Mouse (Mus musculus) left cerebral cortex, adult 18-20 months (tissue): ENCODE results near the gene Dok7. TPM values are rescaled to one million over a fixed set of nuclear protein-coding genes. Genes with fewer than 3 reads are reported as not detected.

ENCODE experiments used
- DNase-seq, 2 experiments: peaks; one replicate each; pipeline ENCODE4 v3.0.0; 2021 to 2022; ENCODE audit warnings: low spot score in 2 of 2, mixed read lengths in 1 of 2
- long read RNA-seq, 2 experiments: library from polyadenylated mRNA; stranded (forward); transcript quantifications; one replicate each; pipeline ENCODE4 v2.0.0; 2021
- total RNA-seq, 2 experiments: library from RNA; stranded (reverse); gene quantifications; 2 replicates each; pipeline ENCODE4 v1.2.3; 2021

The Dok7 gene
- total RNA-seq = 10 to 100 TPM; 24.7 to 26.6 TPM
- long read RNA-seq, experiment 1, transcript Dok7-203 (7 exons, 2,779 nt) = major isoform, 12 of 30 reads
- long read RNA-seq, experiment 1, partial matches to known transcripts = 12 of 30 reads
- long read RNA-seq, experiment 1, other reads (novel, unspliced or antisense) = 5 of 30 reads
- long read RNA-seq, experiment 2, transcript Dok7-203 (7 exons, 2,779 nt) = major isoform, 9 of 25 reads
- long read RNA-seq, experiment 2, partial matches to known transcripts = 11 of 25 reads
- long read RNA-seq, experiment 2, other reads (novel, unspliced or antisense) = 3 of 25 reads

GRCm38 (mm10) chr5:35056604-35057432 lies at the start of gene Dok7:
Dok7 (plus strand) TSS chr5:35056766.
- peak; percentile 41 to 63 for DNase-seq

- no peak for DNase-seq
These were observed 47.4 kb upstream of the Dok7 start for GRCm38 (mm10) chr5:35009163-35009562.

DNA sequence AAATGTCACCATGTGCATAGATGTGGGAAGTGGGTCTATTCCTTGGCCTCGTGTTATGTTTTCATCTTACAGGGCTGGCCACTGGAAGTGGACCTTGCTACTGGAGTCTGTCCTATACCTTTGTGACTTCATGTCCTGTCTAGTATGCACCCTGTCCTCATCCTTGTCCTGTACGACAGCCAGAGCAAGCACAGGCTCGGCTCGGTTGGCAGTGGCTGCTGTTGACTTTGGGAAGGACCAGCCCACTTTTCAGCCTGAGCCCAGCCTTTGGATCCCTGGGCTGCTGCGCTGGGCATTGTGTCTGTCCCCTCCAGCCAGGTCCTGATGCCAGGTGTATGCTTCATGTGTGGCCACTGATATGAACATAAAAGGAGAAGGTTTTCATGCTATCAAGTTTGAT lies 45.9 kb upstream of the Dok7 start:
- DNase-seq = no peak

DNA sequence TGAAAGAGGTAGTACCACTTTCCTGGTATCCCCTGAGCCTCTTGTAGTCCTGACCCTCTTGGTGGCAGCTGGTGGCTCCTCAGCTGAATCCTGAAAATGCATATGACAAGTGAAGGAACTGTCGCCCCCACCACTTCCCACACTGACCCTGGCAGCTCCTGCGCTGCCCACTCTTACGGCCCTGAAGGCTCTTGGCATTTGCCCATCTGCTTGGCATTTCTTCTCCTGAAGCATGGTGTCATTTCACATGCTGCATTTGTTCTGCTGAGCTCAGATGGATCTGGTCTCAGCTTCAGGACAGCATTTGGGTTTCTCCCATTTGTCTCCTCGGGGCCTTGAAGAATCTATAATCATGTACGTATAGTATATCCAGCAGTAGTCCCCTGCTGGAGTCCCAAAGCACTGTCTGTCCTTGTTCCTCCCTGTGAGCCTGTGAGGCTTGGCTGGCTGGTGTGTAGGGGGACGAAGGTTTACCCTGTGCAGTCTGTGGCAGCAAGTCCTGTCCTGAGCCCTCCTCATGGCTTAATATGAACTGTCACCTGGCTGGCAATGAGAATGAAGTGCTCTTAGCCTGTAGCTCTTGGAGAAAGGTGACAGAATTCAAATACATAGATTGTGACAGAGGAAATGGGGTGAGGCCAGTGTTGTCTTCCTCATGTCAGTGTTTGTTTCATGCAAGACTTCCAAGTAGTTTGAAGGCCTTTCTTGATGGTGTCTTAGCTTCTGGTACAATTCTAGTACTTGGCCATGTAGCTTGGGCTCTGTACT lies 45.2 kb upstream of the Dok7 start:
- no peak for DNase-seq

- no peak for DNase-seq
These were observed 42.5 kb upstream of the Dok7 start for GRCm38 (mm10) chr5:35014036-35014435.

- peak; percentile 24 to 27 for DNase-seq
These were observed 36.8 kb upstream of the Dok7 start for GRCm38 (mm10) chr5:35019673-35020300.

DNA sequence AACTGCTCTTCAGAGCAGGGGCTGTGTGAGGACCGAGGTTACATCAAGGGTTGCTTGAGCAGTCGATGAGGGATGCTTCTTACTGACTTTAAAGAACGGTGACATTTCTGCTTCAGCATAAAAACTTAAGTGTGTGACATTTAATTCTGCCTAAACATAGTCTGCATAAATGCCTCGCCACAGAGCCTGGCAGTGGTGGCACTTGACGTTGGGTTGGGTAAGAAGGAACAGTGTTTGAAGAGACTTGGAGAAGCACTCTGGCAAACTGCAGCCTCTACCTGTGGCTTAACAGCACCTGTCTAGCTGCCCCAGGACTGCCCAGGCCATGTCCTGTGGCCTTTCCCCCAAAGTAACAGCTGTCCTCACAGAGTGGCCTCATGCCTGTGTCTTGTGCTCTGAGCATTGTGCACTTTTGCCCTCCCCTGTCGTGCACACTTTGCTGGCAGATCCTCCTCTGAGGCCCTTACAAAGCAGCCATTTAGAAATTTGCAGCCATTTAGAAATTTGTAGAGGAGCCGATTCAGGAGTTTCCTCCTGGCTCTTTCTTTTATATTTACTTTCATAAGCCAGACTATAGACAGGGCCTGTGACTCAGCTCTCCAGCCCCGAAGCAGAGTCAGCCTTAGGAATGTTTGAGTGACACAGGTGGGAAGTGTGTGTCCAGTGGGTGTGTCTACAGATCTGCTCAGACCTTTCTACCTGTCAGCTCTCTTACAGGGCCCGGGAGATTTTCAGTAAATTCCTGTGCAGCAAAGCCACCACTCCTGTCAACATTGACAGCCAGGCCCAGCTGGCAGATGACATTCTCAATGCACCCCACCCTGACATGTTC lies 35.9 kb upstream of the Dok7 start:
- DNase-seq = no peak

DNA sequence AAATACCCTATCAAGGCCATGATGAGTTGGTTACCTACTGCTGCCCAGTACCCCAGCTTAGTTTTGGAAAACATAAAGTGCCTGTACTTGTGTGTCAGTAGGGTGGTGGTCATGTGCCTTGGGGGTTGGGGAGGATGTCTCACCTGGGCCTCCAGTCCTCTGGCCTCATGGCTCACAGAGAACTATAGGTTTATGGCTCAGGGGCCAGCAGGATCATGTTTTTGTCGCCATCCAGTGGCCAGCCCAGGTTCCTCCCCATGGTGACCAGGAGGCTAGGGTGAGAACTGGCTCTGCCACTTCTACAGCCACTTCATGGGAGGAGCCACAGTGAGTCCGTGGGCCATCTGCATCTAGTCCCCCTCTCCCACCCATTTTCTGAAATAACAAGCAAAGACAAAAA lies 31.6 kb upstream of the Dok7 start:
- DNase-seq = peak; percentile 47 to 56

GRCm38 (mm10) chr5:35029303-35029702 lies 27.3 kb upstream of the Dok7 start:
- no peak for DNase-seq

DNA sequence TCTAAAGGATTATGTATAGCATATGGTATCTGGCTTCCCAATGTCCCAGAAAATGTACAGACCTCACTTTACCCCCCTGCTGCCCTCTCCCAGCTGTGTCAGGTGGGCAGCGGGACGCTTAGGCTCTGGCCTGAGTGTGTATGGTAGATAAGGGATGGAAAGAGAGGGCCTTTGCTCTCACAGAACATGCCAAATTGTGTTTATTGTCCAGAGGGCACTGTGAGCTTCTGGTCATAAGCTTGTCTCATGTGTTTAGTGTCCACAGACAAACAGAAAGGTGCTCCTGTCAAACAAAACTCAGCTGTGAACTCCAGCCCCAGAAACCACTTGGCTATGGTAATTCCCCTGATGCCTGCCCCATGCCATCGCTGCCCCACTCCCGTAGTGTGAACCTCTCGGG lies 26.8 kb upstream of the Dok7 start:
- DNase-seq = no peak

DNA sequence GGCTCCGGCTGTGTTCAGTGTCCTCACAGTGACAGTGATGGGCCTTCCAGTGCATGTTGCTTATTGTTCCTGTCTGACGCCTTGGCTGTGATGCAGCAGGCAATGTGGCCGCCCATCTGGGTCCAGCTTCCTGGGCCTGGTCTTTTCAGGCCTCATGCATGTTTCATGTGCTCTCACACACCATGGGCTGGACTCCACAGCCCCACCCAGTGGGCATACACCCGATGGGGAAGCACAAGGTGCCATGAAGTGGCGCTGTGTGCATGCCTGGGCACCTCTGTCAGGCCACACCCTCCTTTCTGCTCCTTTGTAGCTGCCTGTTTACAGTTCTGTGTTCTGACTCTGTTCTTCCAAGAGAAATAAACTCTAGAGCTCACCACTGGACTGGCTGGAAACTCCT lies 23.5 kb upstream of the Dok7 start:
- DNase-seq = no peak

DNA sequence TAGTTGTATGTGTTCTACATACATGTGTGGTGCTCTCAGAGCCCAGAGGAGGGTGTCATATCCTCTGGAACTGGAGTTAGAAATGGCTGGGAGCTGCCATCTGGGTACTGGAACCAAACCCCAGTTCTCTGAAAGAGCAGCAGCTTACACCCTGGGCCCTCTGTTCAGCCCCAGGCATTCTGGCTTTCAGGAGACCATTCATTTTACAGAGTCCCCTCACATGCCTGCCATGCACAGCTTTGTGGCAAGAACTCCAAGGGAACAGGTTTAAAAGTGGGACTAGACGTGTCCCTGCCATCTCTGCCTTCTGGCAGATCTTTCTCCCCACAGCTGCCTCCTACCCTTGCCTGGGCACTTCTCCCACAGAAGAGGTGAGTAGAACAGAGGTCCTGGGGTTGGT lies 22.9 kb upstream of the Dok7 start:
- DNase-seq = no peak

DNA sequence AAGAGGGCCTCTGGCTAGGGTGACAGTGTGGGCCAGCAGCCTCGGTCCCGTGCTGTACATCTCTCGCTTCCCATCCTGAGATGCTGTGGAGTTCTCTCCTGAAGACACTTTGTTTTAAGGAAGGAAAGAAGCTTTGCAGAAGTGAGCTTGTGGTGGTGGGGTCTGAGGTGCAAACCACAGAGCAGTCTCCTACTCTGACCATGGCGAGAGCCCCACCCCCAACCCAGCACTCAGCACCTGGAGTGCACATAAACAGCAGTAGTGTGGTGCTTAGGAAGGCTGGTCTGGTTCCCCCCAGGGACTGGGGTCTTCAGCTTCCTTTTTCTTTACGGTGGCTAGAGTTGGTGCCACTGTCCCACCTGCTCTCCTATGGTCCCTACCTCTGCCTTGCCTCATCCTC lies 21.4 kb upstream of the Dok7 start:
- no peak for DNase-seq

GRCm38 (mm10) chr5:35035795-35036194 lies 20.8 kb upstream of the Dok7 start:
- DNase-seq = no peak

GRCm38 (mm10) chr5:35037438-35037837 lies 19.1 kb upstream of the Dok7 start:
- no peak for DNase-seq

- DNase-seq = no peak
These were observed 15.2 kb upstream of the Dok7 start, which contains the start of gene Hgfac for GRCm38 (mm10) chr5:35041268-35041829. Hgfac (plus strand) TSS chr5:35041509.

GRCm38 (mm10) chr5:35042431-35043109 lies 14.0 kb upstream of the Dok7 start:
- no peak for DNase-seq

GRCm38 (mm10) chr5:35043110-35043451 lies 13.5 kb upstream of the Dok7 start:
- DNase-seq = peak; percentile 74 to 83

DNA sequence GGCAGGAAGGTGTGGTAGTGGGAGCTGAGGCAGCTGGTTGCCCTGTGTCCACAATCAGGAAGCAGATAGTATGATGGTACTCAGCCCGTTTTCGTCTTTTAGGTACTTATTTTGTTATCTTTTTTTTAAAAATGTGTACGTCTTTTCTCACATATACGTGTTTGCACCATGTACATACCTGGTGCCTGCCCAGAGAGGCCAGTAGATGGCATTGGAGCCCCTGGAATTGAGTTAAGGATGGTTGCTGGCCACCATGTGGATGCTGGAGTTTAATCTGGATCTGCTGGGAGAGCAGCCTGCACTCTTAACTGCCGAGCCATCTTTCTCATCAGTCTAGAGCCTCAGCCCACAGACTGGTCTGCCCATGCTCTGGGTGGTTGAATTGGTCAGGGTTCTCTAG lies 6.0 kb upstream of the Dok7 start:
- DNase-seq = no peak

DNA sequence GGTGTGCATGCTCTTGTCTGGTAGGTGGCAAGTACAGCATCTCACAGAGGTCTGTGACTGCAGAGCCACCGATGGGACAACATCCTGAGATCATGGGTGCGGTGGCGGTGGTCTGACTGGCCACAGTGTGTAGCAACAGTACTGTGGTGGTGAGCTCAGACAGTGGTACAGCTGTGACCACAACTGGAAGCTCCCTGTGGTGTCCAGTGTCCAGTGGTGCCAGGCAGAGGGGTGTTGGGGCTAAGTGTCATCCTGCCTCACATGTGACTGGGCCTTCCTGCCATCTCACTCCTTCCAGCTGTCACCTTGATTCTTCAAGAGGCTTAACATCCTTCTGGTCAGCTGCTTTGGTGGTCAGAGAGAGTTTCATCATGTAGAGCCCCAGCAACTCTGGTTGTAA lies 1.9 kb upstream of the Dok7 start:
- no peak for DNase-seq
